Mouse (Mus musculus) megakaryocyte, embryonic 14.5 days (primary cell): ENCODE results near the gene Grap. TPM values are rescaled to one million over a fixed set of nuclear protein-coding genes. Genes with fewer than 3 reads are reported as not detected.
A peak's percentile ranks its signal among the peaks of the same experiment; 100 is the strongest.

Experiments
- H3K27me3 ChIP-seq: replicated peaks from 2 replicates; pipeline ENCODE3; 2012; ENCODE audit warnings: inconsistent platforms
- H3K36me3 ChIP-seq: replicated peaks from 2 replicates; pipeline ENCODE3; 2012; ENCODE audit warnings: low read length, inconsistent platforms, mixed read lengths
- H3K4me1 ChIP-seq: 2 replicates; pipeline ENCODE4 v1.6.1; 2012; ENCODE audit warnings: inconsistent platforms
- H3K4me3 ChIP-seq: replicated peaks from 2 replicates; pipeline ENCODE3; 2012; ENCODE audit warnings: moderate library complexity, mild to moderate bottlenecking, inconsistent platforms
- H3K9me3 ChIP-seq: 2 replicates; pipeline ENCODE4 v1.6.1; 2012; ENCODE audit warnings: inconsistent platforms
- FLI1 ChIP-seq: IDR thresholded peaks from 2 replicates; pipeline ENCODE4 v1.6.1; 2012; ENCODE audit warnings: low read length, inconsistent platforms, mixed read lengths
- GATA1 ChIP-seq: IDR thresholded peaks from 3 replicates; pipeline ENCODE4 v1.6.1; 2012; ENCODE audit warnings: mixed read lengths, low read length, inconsistent platforms, borderline replicate concordance
- polyA plus RNA-seq: library from polyadenylated mRNA; stranded (reverse); fragments of >175 nt; gene quantifications from 2 replicates; pipeline ENCODE4 v1.2.3, GENCODE M21; 2012; ENCODE audit warnings: low replicate concordance; ENCODE audit not compliant: insufficient read depth

Grap gene
- polyA plus RNA-seq, 1 experiment, result 14.2 TPM

DNA sequence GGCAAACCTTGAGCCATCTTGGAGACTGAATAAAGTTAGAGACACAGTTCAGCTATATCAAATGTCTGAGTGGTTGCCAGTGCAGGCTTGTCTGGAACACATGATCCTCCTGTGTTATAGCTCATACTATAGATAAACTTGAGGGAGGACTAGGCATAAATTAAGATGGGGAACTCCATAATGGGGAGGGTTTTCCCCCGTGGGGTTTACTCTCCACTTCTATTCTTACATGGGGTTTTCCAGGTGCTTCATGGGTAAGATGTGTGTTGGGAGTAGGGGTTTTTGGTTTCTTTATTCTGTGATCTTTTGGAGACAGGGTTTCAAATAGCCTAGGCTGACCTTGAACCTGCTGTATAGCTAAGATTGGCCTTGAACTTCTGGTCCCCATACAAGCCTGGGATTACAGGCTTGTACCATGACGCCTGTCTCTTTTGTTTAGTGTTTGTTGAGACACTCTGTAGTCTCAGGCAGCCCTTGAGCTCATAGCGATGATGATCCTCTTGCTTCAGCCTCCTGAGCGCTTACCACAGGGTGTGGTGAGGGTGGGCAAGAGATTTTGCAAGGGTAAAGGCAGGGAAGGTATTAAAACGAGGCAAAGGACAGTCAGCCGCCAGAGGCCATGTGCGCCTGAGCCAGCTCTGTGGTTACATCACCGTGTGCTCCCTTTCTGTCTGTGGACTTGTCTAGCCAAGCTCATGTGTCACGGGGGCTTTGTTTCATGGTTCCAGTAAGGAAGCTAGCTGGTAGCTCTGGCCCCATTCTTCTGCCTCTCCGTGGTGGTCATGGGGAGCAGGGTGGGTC is 5.8 kb upstream of the Grap start:
- Histone ChIP-seq H3K4me3 (no peak overlapping the region), H3K36me3 (no peaks in the 10 kb centered on the region), H3K9me3 (no peaks in the 10 kb centered on the region), H3K27me3 (peaks cover 79% of the 10 kb centered on the region), H3K4me1 (peaks cover 19% of the 10 kb centered on the region)
- TF ChIP-seq FLI1, result no peak
- no peak for TF ChIP-seq GATA1

DNA sequence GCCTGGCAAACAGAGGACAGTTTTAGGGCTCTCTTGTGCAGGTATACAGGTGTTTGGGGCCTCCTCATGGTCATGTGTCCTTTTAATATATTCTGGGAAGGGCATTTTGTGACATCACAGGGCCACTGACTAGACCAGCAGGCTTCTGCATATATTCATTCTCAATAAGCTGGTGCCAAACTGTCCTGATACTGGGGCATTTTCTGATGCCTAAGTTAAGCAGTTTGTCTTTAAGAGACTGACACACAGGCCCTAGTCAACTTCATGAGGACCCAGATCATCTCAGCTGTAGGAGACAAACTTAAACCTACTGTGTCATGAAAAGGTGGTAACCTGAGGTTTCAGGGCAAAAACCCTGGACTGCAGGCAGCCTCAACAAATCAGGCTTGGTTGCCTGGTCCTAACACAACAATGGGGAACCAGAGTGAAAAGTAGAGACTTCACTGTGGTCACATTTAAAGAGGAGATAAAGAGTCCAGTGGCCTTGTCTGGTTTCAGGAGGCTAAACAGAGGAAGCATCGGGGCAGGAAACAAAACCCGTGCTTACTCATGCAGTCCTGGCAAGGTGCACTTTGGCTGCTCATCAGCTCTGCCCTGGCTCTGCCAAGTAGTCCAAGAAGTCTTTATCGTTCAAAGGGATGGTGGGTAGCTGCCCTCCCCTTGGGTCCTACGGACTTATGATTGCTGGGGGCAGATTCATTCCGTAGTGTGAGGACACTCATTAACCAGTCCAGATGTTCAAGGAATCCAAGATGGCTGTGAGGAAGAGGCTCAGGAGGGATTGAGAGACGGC is 4.9 kb upstream of the Grap start:
- TF ChIP-seq GATA1, result no peak
- TF ChIP-seq FLI1, result no peak
- Histone ChIP-seq H3K36me3 (no peaks in the 10 kb centered on the region), H3K9me3 (no peaks in the 10 kb centered on the region), H3K4me1 (peaks cover 28% of the 10 kb centered on the region), H3K27me3 (peaks cover 71% of the 10 kb centered on the region), H3K4me3 (peak overlapping the region; percentile 5)

DNA sequence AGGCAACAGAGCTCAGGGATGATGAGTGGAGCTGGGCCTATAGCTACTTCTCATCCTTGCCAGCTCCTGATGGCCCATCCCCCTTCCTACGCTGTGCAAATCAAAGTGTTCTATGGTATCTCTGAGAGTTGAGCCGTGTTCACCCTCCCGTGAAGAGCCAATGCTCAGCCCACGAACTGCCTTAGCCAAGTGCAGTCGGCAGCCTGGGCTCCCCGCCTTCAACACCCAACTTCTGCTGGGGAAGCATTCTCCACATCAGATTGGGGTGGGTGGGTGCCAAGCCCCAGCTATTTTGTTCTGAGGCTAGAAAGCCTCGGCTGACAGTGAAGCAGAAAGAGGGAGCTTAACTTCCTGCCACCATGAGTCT is 4.3 kb upstream of the Grap start:
- Histone ChIP-seq H3K27me3 (peaks cover 65% of the 10 kb centered on the region), H3K4me1 (peaks cover 31% of the 10 kb centered on the region), H3K36me3 (no peaks in the 10 kb centered on the region), H3K4me3 (no peak overlapping the region), H3K9me3 (no peaks in the 10 kb centered on the region)
- no peak for TF ChIP-seq GATA1
- TF ChIP-seq FLI1, result no peak

DNA sequence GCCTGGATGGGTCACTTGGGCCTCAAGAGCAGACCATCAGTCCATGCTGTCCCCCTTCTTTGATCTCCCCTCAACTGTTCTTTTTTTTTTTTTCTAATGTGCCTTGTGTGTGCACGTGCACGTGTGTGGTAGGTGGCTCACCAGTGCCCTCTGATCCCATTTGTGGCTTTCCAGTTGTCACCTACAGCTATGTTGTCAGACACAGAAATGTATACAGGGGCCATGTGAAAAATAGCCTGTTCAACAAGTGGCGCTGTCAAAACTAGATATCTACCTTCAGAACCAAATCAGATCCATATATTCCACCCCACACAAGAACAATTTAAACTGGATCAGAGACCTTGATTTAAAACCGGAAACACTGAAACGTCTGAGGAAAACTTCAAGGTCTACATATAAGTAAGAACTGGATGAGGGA is 3.9 kb upstream of the Grap start:
- H3K4me3 ChIP-seq, result no peak overlapping the region
- H3K4me1 ChIP-seq, result peaks cover 35% of the 10 kb centered on the region
- no peak for TF ChIP-seq FLI1
- no peak for TF ChIP-seq GATA1
- H3K36me3 ChIP-seq, result no peaks in the 10 kb centered on the region
- H3K9me3 ChIP-seq, result no peaks in the 10 kb centered on the region
- peaks cover 60% of the 10 kb centered on the region for H3K27me3 ChIP-seq

DNA sequence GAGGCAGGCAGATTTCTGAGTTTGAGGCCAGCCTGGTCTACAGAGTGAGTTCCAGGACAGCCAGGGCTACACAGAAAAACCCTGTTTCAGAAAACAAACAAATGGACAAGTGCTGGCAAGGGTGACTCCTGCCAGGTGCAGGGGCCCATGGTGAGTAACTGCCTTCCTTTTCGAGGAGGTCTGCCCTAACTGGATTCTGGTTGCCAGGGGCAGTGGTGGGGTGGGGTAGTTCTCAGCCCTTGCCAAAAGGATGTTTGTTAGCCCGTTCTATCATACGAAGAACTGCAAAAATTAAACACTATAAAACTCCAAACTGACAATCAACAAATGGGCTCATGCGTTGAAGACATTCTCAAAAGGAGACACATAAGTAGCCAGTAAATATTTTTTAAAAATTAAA is 3.4 kb upstream of the Grap start:
- Histone ChIP-seq H3K27me3 (peaks cover 56% of the 10 kb centered on the region), H3K4me3 (no peak overlapping the region), H3K4me1 (peaks cover 39% of the 10 kb centered on the region), H3K36me3 (no peaks in the 10 kb centered on the region), H3K9me3 (no peaks in the 10 kb centered on the region)
- no peak for TF ChIP-seq GATA1
- no peak for TF ChIP-seq FLI1

DNA sequence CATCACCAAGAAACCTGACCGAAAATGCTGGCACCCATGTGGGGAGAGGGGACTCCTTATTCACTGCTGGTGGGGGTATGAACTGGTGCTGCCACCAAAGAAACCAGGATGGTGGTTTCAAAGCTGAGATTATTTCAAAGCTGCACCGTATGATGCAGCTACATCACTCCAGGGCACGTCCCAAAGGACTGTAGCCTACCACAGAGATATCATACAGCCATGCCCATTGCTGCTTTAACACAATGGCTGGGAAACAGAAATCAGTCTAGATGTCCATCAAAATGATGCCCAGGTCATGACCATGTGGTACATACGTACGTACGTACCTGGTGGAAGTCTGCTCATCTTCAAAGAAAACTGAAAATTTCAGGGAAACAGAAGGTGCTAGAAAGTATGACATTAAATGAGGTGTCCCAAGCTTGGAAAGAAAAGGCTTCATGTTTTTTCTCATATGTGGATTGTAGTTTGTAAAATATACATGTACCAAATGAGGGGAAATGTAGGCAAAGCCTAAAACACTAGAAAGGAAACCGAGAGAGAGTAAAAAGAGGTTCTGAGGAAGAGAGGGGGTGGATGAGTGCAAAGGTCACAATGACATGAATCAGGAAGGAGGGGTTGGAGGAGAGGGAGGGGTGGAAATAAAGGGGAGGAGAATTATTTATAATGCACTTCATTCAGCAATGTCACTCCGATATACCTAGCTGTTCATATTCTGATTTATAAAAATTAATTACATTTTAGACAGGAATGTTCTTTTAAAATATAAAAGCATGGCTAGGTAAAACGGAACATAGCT is 2.4 kb upstream of the Grap start:
- H3K36me3 ChIP-seq, result no peaks in the 10 kb centered on the region
- H3K9me3 ChIP-seq, result no peaks in the 10 kb centered on the region
- peaks cover 47% of the 10 kb centered on the region for H3K27me3 ChIP-seq
- peaks cover 43% of the 10 kb centered on the region for H3K4me1 ChIP-seq
- no peak for TF ChIP-seq FLI1
- TF ChIP-seq GATA1, result no peak
- H3K4me3 ChIP-seq, result no peak overlapping the region

DNA sequence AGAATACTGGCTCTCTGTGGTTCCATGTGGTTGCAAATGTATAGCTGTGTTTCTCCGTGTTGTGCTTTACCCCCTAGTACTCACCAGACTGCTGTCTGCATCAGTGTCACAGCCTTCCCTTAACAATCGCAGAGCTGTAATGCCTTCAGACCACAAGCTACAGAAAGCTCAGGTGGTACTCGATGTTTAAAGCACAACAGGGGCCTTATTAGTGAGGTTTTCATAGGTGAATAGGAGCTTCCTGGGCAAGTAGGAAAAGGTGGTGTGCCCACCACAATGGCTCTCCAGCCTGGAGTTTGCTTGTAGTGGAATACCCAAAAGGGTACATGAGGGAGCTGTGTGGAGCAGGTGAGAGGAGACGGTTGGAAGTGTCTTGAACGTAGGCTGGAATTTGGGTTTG is 849 bp upstream of the Grap start:
- Histone ChIP-seq H3K9me3 (no peaks in the 10 kb centered on the region), H3K36me3 (peaks cover 3% of the 10 kb centered on the region), H3K4me1 (peaks cover 51% of the 10 kb centered on the region), H3K27me3 (peaks cover 39% of the 10 kb centered on the region), H3K4me3 (peak overlapping the region; percentile 38)
- TF ChIP-seq FLI1 (no peak), GATA1 (no peak)

DNA sequence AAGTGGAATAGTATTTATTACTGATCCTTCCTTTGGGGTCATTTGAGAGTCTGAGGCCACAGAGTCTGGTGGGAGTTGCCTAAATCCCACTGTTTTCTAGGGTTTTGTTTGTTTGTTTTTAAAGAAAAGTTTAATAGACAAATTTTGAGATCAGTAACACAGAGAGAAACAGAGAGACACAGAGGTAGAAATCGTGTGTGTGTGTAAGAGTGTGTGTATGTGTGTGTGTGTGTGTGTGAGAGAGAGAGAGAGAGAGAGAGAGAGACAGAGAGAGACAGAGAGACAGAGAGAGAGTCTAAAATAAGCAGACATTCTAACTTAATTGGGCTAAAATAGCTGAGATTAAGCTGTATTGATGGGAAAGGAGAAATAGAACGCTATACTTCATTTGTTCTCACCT is 503 bp downstream of the Grap start:
- Histone ChIP-seq H3K4me1 (peaks cover 46% of the 10 kb centered on the region), H3K4me3 (peak overlapping the region; percentile 90)
- no peak for TF ChIP-seq FLI1
- no peak for TF ChIP-seq GATA1

DNA sequence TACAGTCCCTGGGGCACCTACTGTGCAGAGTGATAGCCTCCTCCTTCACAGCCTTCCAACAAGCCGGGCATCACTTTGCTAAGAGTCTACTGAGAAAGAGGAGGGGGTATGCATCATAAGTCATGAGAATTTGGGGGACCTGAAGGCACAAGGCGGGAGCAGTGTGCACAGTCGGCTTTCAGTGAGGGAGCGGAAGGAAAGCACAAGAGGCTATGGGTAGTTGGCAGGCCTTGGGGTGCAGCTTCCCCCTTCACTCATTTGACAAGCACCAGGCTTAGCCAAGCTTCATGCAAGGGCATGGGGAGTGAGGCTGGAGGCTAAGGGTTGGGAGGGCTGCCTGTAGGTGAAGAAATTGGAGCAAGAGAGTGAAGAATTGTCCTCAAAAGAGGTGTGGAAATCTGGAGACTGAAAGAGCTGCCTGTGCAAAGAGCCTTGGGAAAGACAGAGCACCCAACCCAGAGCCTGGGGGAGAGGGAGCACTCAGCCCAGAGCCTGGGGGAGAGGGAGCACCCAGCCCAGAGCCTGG is 1.8 kb downstream of the Grap start:
- Histone ChIP-seq H3K36me3 (peaks cover 7% of the 10 kb centered on the region), H3K27me3 (peaks cover 26% of the 10 kb centered on the region), H3K4me1 (peaks cover 54% of the 10 kb centered on the region), H3K9me3 (no peaks in the 10 kb centered on the region), H3K4me3 (peak overlapping the region; percentile 2)
- TF ChIP-seq GATA1, result no peak
- TF ChIP-seq FLI1, result no peak

More for the DNA sequence above, 503 bp downstream of the Grap start:
- peaks cover 5% of the 10 kb centered on the region for H3K36me3 ChIP-seq
- H3K27me3 ChIP-seq, result peaks cover 33% of the 10 kb centered on the region
- H3K9me3 ChIP-seq, result no peaks in the 10 kb centered on the region

DNA sequence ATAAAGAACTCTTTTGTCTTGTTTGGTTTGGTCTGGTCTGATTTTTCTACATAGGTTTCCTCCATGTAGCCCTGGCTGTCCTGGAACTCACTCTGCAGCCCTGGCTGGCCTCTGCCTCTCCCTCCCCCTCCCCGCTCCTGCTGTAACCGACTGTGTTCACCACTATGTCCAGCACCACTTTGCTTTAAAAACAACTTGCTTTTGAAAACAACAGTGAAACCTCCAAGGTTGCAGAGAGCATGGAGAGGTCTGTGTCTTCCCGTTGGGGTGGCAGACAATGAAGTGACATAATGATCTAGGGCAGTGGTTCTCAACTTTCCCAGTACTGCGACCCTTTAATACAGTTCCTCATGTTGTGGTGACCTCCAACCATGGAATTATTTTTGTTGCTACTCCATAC is 2.6 kb downstream of the Grap start:
- Histone ChIP-seq H3K4me3 (no peak overlapping the region), H3K9me3 (no peaks in the 10 kb centered on the region), H3K4me1 (peaks cover 62% of the 10 kb centered on the region), H3K36me3 (peaks cover 15% of the 10 kb centered on the region), H3K27me3 (peaks cover 26% of the 10 kb centered on the region)
- no peak for TF ChIP-seq GATA1
- no peak for TF ChIP-seq FLI1
